Mouse (Mus musculus) kidney, embryonic 15.5 days (tissue): ENCODE results near the gene Igf2bp2. TPM values are rescaled to one million over a fixed set of nuclear protein-coding genes. Genes with fewer than 3 reads are reported as not detected.

Experiments used
- ATAC-seq: fragments of 200-750 bp; cut with Nextera tagmentation; replicated peaks from 2 replicates; pipeline ENCODE4 v1.8.0; 2017; ENCODE audit warnings: moderate TSS enrichment; ENCODE audit not compliant: low FRiP score
- H3K27ac ChIP-seq: fragments of 300-500 bp; sonication (generic); 2 replicates; pipeline ENCODE4 v1.5.1; 2015; ENCODE audit warnings: mild to moderate bottlenecking, inconsistent platforms
- H3K27me3 ChIP-seq: fragments of 300-500 bp; sonication (generic); 2 replicates; pipeline ENCODE4 v1.6.1; 2015; ENCODE audit warnings: inconsistent platforms
- H3K36me3 ChIP-seq: fragments of 300-500 bp; sonication (generic); 2 replicates; pipeline ENCODE4 v1.6.1; 2015; ENCODE audit warnings: inconsistent platforms
- H3K4me1 ChIP-seq: fragments of 300-500 bp; sonication (generic); 2 replicates; pipeline ENCODE4 v1.6.1; 2015; ENCODE audit warnings: inconsistent platforms
- H3K4me2 ChIP-seq: fragments of 300-500 bp; sonication (generic); 2 replicates; pipeline ENCODE4 v1.6.1; 2015; ENCODE audit warnings: moderate library complexity, mild to moderate bottlenecking, inconsistent platforms
- H3K4me3 ChIP-seq: fragments of 300-500 bp; sonication (generic); replicated peaks from 2 replicates; pipeline ENCODE4 v1.5.1; 2015; ENCODE audit warnings: mild to moderate bottlenecking, inconsistent platforms
- H3K9ac ChIP-seq: fragments of 300-500 bp; sonication (generic); 2 replicates; pipeline ENCODE4 v1.6.1; 2015; ENCODE audit warnings: mild to moderate bottlenecking, inconsistent platforms
- H3K9me3 ChIP-seq: fragments of 300-500 bp; sonication (generic); replicated peaks from 2 replicates; pipeline ENCODE4 v1.6.1; 2016; ENCODE audit warnings: inconsistent platforms
- WGBS: fragments of 180-500 bp; shearing (Covaris S2); methylation state at CpG from one replicate; pipeline ENCODE4 v1.1.7; 2015; ENCODE audit warnings: mixed read lengths; 5-methylcytosine and 5-hydroxymethylcytosine counted together
- polyA plus RNA-seq: library from polyadenylated mRNA; unstranded; fragments of >200 nt; fragmentation: Nextera tagmentation; extraction: Ambion mirVana; gene quantifications from 2 replicates; pipeline ENCODE4 v1.2.1, GENCODE M21; 2015

The Igf2bp2 gene
- polyA plus RNA-seq, 1 experiment from 2014 or later = 103 TPM

DNA sequence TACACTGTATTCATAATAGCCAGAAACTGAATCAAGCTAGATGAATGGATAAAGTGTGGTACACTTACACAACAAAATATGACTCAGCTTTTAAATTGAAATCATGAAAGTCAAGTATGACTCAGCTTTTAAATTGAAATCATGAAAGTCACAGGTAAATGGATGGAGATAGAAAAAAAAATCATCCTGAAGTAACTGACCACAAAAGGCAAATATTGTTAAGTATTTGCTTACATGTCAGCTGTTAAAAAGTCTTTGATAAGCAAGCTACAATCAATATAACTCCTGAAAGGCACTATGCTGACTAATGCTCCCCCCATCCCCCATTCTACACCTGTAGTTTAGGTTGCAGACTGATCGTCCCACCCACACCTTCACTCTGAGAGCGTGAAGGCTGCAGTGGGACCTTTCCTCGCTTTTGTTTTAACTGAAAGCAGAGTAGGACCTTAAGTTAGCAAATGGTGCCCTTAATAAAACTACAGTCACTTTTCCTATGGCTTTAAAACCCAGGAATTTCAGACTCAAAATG, 71.8 kb downstream of the Igf2bp2 start:
- no peak for ATAC-seq
- Histone ChIP-seq H3K4me2 (no peak overlapping the region), H3K27me3 (no peaks in the 10 kb centered on the region), H3K27ac (no peak overlapping the region), H3K4me1 (no peaks in the 10 kb centered on the region), H3K9ac (no peak overlapping the region), H3K36me3 (peaks cover 24% of the 10 kb centered on the region), H3K9me3 (no peaks in the 10 kb centered on the region), H3K4me3 (no peak overlapping the region)
- 78% methylated on average over 3 of the region's 3 CpGs for WGBS

DNA sequence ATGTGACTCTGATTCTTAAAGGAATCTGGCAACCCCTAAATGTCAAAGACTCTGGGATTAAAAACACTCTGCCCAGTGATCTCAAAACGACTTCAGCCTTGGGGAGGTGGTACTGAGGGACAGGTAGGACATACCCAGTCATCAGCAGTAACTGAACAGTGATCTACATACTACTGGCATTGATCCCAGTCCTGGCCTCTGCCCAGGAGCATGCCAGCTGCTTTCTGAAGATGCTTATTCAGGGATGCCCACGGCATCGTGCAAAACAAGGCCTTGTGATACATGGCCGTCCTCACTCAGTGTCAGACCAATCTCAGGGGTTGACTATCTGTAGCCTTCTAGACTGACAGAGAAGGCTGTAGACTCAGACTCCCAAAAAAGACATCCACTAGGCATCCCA, 77.7 kb downstream of the Igf2bp2 start:
- no peaks in the 10 kb centered on the region for H3K4me1 ChIP-seq
- no peaks in the 10 kb centered on the region for H3K27me3 ChIP-seq
- peaks cover 69% of the 10 kb centered on the region for H3K36me3 ChIP-seq
- ATAC-seq = no peak
- 89% methylated on average over 4 of the region's 4 CpGs for WGBS
- H3K9me3 ChIP-seq = no peaks in the 10 kb centered on the region
- no peak overlapping the region for H3K27ac ChIP-seq
- H3K4me2 ChIP-seq = no peak overlapping the region
- H3K4me3 ChIP-seq = no peak overlapping the region
- H3K9ac ChIP-seq = no peak overlapping the region

DNA sequence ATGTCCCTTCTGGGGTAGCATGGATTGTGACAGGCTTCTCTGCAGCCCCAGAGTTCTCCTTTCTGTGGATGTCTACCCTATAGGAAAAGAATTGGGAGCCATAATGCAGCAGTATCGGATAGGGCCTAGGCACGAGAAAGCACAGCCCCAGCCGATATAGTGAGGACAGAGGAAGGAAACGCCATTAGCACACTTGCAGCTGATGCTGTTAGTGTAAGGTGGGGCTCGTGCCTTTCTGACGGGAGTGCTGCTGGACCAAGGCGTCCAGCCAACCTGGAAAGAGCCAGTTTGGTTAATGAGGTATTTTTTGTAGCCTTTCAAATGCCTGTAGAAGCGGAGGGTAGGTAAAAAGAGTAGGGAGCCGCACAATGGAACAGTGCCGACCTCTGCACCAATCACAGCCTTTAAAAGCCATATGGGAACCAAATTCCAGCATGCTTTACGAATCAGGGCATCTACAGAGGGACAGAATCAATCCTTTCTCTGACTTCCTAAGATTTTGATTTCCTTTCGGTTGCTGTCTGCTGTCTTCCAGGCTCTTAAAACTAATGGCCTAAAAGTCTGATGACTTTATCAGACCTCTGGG, 82.9 kb downstream of the Igf2bp2 start:
- H3K4me1 ChIP-seq = no peaks in the 10 kb centered on the region
- no peak overlapping the region for H3K27ac ChIP-seq
- H3K4me2 ChIP-seq = no peak overlapping the region
- no peaks in the 10 kb centered on the region for H3K27me3 ChIP-seq
- 87% methylated on average over 12 of the region's 12 CpGs for WGBS
- H3K36me3 ChIP-seq = peaks cover 86% of the 10 kb centered on the region
- no peaks in the 10 kb centered on the region for H3K9me3 ChIP-seq
- H3K9ac ChIP-seq = no peak overlapping the region
- no peak for ATAC-seq
- no peak overlapping the region for H3K4me3 ChIP-seq

DNA sequence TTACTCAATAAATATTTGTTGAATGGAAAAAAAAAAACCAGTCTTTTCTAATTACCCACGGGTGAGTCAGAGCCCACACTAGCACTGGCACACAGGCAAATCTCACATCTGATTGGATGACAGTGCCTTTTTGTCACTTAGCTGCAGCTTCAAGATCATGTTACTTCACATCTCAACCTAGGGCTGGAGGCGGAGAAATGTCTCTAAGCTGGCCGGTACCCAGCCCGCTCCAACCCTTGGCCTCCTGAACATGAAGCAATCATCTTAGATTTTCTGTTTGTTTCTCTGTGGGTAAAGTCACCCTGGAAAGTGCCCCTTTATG, 86.5 kb downstream of the Igf2bp2 start:
- Histone ChIP-seq H3K27ac (no peak overlapping the region), H3K27me3 (no peaks in the 10 kb centered on the region), H3K4me1 (no peaks in the 10 kb centered on the region), H3K9me3 (no peaks in the 10 kb centered on the region), H3K36me3 (peaks cover 98% of the 10 kb centered on the region), H3K4me2 (no peak overlapping the region), H3K9ac (no peak overlapping the region), H3K4me3 (no peak overlapping the region)
- ATAC-seq = no peak
- WGBS = 57% methylated on average over 4 of the region's 4 CpGs

DNA sequence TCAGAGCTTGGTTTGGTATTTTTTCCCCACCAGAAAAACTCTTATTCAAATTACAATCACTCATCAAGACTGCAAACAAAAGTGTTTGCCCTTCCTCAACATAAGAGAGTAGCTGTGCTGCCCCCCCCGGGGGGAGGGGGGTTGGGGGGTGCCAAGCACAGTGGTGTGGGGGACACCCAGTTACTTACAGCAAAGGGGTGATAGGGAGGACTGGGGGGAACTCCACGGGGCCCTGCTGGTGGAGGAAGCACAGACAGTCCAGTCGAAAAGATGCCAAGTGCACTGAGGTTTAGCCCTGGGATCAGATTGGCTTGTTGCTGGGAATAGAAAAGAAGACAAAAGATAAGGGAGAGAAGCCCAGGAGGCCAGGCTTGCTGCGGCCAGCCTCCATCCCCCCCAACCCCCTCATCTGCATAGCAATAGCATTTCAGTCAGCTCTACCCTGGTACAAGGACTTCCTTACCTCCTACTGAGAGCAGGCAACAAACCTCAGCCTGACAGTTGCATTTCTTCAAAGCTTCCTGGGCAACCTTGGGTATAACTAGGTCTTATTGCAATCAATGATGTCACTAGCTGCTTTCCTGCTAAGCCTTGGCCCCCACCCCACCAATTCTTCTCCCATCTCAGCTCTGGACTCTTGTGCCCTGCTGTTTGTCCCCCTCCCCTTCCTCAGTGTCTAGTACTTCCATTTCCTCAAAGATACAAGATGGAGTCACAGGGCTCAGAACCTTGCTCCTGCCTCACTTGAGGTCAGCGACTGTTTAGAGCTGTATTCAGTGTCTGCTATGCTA, 87.1 kb downstream of the Igf2bp2 start:
- no peak for ATAC-seq
- no peak overlapping the region for H3K9ac ChIP-seq
- peaks cover 98% of the 10 kb centered on the region for H3K36me3 ChIP-seq
- no peaks in the 10 kb centered on the region for H3K4me1 ChIP-seq
- no peaks in the 10 kb centered on the region for H3K9me3 ChIP-seq
- H3K4me3 ChIP-seq = no peak overlapping the region
- H3K4me2 ChIP-seq = no peak overlapping the region
- no peaks in the 10 kb centered on the region for H3K27me3 ChIP-seq
- no peak overlapping the region for H3K27ac ChIP-seq
- 31% methylated on average over 5 of the region's 5 CpGs for WGBS

DNA sequence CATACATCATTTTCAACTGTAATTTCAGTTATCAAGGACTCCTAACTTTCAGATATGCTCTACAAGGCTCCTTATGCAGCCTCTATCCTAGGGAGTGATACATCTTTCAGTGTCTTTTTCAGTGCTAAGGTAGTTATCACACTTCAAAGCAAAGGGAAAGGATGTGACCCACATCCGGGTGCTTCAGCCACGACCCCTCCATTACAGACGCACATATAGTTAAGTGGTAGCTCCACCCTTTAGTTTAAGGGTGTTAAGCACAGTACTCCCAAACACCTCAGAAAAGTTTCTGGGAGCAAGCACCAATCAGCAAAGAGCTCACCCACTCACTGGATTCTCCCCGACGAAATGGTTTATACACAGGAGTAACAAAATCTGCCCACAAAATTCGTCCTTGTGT, 88.0 kb downstream of the Igf2bp2 start:
- Histone ChIP-seq H3K27ac (no peak overlapping the region), H3K27me3 (no peaks in the 10 kb centered on the region), H3K36me3 (peaks cover 98% of the 10 kb centered on the region), H3K4me2 (no peak overlapping the region), H3K9ac (no peak overlapping the region), H3K4me1 (no peaks in the 10 kb centered on the region), H3K4me3 (no peak overlapping the region), H3K9me3 (no peaks in the 10 kb centered on the region)
- ATAC-seq = no peak
- WGBS = 69% methylated on average over 6 of the region's 6 CpGs

DNA sequence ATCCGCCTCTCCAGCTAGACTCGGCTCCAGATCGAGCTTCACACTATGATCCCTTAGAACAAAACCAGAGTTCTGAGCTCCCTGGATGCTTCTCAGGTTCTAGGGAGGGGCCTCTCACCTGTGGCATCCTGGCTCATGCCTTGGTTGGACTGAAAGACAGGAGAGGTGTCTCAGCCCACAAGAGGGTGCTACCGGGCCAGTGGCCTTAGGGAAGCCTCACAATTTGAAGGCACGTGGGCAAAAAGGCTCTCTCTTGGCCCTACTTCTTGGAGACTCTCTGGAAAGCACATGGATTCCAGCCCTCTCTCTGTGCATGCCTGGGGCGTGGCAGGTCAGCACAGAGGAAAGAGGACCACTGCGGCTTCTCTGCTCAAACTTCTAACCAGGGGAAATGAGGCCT, 91.7 kb downstream of the Igf2bp2 start:
- Histone ChIP-seq H3K27me3 (no peaks in the 10 kb centered on the region), H3K4me1 (no peaks in the 10 kb centered on the region), H3K4me2 (no peak overlapping the region), H3K27ac (no peak overlapping the region), H3K9ac (no peak overlapping the region), H3K36me3 (peaks cover 97% of the 10 kb centered on the region), H3K9me3 (no peaks in the 10 kb centered on the region), H3K4me3 (no peak overlapping the region)
- WGBS = 83% methylated on average over 7 of the region's 7 CpGs
- ATAC-seq = no peak

DNA sequence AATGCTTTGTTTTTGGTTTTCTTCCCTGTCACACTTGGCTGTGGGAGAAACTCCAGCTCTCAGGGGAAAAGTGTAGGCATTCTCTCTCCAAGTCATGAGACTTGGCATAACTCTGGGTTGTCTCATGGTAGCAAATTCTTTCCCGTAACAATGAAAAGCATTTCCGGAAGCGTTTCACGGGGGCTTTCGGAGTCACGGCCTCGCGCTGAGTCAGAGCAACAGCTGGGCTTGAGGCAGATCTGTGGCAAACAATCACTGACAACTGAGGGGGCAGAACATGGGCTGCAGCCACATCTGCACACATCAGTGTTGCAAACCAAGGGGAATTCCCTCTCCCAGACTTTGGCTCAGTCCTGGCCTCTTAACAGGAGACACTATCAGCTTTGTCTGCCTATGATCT, 95.7 kb downstream of the Igf2bp2 start:
- Histone ChIP-seq H3K27ac (no peak overlapping the region), H3K9ac (no peak overlapping the region), H3K4me2 (no peak overlapping the region), H3K27me3 (no peaks in the 10 kb centered on the region), H3K36me3 (peaks cover 99% of the 10 kb centered on the region), H3K4me1 (no peaks in the 10 kb centered on the region), H3K9me3 (no peaks in the 10 kb centered on the region), H3K4me3 (no peak overlapping the region)
- WGBS = 91% methylated on average over 8 of the region's 8 CpGs
- ATAC-seq = no peak

DNA sequence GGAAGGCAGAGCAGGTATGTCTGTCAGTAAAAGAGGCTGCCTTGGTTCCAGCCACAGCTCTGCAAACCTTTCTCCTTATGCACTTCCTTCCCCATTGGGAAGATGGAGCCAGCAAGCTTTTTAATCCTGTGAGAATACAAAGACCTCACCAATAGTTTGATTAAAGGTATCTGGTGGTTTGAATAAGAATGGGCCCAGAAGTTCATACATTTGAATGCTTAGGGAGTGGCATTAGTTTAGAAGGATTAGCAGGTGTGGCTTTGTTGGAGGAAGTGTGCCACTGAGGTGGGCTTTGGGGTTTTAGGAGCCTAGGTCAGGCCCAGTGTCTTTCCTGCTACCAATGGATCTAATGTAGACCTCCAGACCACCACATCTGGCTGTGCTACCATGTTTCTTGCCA, 97.6 kb downstream of the Igf2bp2 start:
- Histone ChIP-seq H3K27me3 (no peaks in the 10 kb centered on the region), H3K36me3 (peaks cover 99% of the 10 kb centered on the region), H3K4me1 (0 out of 2 replicates have a peak, but pooled peaks cover 3% of the 10 kb centered on the region), H3K4me2 (no peak overlapping the region), H3K9me3 (no peaks in the 10 kb centered on the region), H3K9ac (no peak overlapping the region), H3K27ac (no peak overlapping the region), H3K4me3 (no peak overlapping the region)
- no peak for ATAC-seq

DNA sequence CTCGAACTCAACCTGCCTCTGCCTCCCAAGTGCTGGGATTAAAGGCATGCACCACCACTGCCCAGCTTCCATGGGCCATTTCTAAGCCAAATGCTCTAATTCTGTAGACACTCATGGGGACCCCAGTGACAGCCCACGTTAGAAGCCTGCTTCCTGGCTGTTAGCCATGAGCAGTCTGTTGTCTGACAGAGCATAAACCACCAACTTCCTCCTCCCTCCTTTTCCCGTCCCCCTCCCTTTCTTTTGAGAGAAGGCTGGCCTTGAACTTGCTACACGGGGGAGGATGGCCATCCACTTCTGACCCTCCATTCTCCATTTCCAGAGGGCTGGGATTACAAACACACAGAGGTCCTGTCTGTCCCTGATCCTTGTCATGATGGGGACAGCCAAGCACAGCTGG, 100.8 kb downstream of the Igf2bp2 start:
- H3K4me2 ChIP-seq = no peak overlapping the region
- 0 out of 2 replicates have a peak, but pooled peaks cover 3% of the 10 kb centered on the region for H3K4me1 ChIP-seq
- no peak overlapping the region for H3K27ac ChIP-seq
- H3K4me3 ChIP-seq = no peak overlapping the region
- H3K27me3 ChIP-seq = no peaks in the 10 kb centered on the region
- peaks cover 96% of the 10 kb centered on the region for H3K36me3 ChIP-seq
- ATAC-seq = no peak
- no peaks in the 10 kb centered on the region for H3K9me3 ChIP-seq
- H3K9ac ChIP-seq = no peak overlapping the region
- WGBS = 55% methylated on average over 4 of the region's 4 CpGs

DNA sequence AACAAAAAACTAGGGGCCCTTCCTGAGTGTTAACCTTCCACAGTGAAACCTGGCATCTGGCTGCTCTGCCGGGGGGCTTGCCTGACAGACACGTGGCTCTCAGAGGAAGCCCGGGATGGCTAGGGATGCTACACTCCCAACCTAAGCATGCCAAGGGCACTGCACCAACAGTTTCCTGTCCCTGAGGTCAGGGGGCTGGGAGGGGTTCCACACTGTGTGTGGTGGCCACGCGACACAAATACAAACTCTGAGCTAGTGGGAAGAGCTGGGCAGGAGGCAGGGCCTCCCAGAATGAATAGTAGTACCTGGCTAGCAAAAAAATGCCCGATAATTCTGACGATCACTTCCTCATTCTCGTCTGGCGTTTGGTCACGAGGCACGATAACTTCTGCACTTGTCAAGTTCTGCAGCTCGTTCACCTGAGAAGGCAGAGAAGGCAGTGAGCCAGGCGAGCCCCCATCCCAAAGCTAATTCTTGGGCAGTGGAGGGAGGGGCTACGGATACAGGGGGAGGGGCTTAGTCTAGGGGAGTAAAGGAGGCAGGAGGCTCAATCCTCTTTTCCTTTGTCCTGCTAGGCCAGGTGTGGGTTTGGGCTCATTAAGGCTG, 101.4 kb downstream of the Igf2bp2 start:
- Histone ChIP-seq H3K4me3 (no peak overlapping the region), H3K9ac (no peak overlapping the region), H3K4me1 (0 out of 2 replicates have a peak, but pooled peaks cover 3% of the 10 kb centered on the region), H3K27ac (no peak overlapping the region), H3K4me2 (no peak overlapping the region), H3K27me3 (no peaks in the 10 kb centered on the region), H3K9me3 (no peaks in the 10 kb centered on the region), H3K36me3 (peaks cover 92% of the 10 kb centered on the region)
- ATAC-seq = no peak
- WGBS = 81% methylated on average over 14 of the region's 14 CpGs

DNA sequence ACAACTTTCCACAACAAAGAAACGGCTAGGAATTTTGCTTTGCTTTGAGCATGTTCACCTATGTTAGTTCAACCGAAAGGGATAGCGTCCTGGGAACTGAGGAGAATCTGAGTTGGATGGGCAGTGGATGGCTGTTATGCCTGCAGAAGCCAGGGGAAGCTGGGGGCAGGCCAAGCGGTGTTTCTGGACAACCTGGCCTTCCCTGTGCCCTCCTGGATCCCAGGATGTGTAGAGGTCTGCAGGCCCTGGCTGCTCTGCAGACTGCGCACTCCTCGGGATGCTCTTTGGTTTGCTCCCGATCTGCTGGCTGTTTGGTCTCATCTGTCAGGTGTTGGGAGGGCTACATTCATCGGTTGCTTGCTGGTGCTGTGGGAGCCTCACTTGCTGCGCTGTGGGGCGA, 102.7 kb downstream of the Igf2bp2 start:
- Histone ChIP-seq H3K4me2 (no peak overlapping the region), H3K9me3 (no peaks in the 10 kb centered on the region), H3K27ac (no peak overlapping the region), H3K4me1 (0 out of 2 replicates have a peak, but pooled peaks cover 3% of the 10 kb centered on the region), H3K27me3 (no peaks in the 10 kb centered on the region), H3K9ac (no peak overlapping the region), H3K36me3 (peaks cover 80% of the 10 kb centered on the region), H3K4me3 (no peak overlapping the region)
- ATAC-seq = no peak
- WGBS = 93% methylated on average over 10 of the region's 10 CpGs
